Comparison of ENCODE assay signal across 8 mouse cellular contexts in genomic region chr5:115203735-115204561, GRCm38 (mm10). TPM values are rescaled to one million over a fixed set of nuclear protein-coding genes. Genes with fewer than 3 reads are reported as not detected.
DNase-seq lines count a peak whose midpoint lies in the region; ATAC-seq and TF ChIP-seq lines count a peak whose summit lies in the region.

No protein-coding gene starts in this region.

- H3K27ac ChIP-seq in liver, adult 2 months (replicated peaks; ENCODE audit: insufficient read depth, low read depth, low read length) = no peak overlapping the region
- H3K27ac ChIP-seq in forebrain, embryonic 10.5 days = peak overlapping the region; percentile 81
- no peak overlapping the region for H3K27ac ChIP-seq in intestine, embryonic 15.5 days
- H3K27ac ChIP-seq in lung, postnatal 0 days (ENCODE audit: low read length) = peak overlapping the region; percentile 71; the same call in 1 of the 2 replicates
- no peak overlapping the region for H3K27ac ChIP-seq in thymus, adult 2 months (ENCODE audit: control insufficient read depth, insufficient read depth, low read length)

- H3K36me3 ChIP-seq in liver, adult 2 months (ENCODE audit: control insufficient read depth, insufficient read depth, low read length) = no peaks in the 10 kb centered on the region
- H3K36me3 ChIP-seq in forebrain, embryonic 10.5 days (replicated peaks) = no peaks in the 10 kb centered on the region
- H3K36me3 ChIP-seq in intestine, embryonic 15.5 days = no peaks in the 10 kb centered on the region
- H3K36me3 ChIP-seq in lung, postnatal 0 days (ENCODE audit: insufficient read depth, low read length) = no peaks in the 10 kb centered on the region
- no peaks in the 10 kb centered on the region for H3K36me3 ChIP-seq in thymus, adult 2 months (ENCODE audit: control insufficient read depth, insufficient read depth, low read length)

- no peak overlapping the region for H3K9ac ChIP-seq in liver, adult 2 months (ENCODE audit: low read depth, low read length)
- H3K9ac ChIP-seq in intestine, embryonic 15.5 days = no peak overlapping the region
- H3K9ac ChIP-seq in lung, postnatal 0 days (replicated peaks; ENCODE audit: low read depth) = peak overlapping the region; percentile 23; the same call in 1 of the 2 replicates

- H3K4me3 ChIP-seq in liver, adult 2 months (ENCODE audit: insufficient read depth, low read depth, low read length) = no peak overlapping the region
- H3K4me3 ChIP-seq in forebrain, embryonic 10.5 days = peak overlapping the region; percentile 43
- peak overlapping the region; percentile 23 for H3K4me3 ChIP-seq in intestine, embryonic 15.5 days (replicated peaks)
- H3K4me3 ChIP-seq in lung, postnatal 0 days (ENCODE audit: low read depth, low read length) = peak overlapping the region; percentile 29
- no peak overlapping the region for H3K4me3 ChIP-seq in thymus, adult 2 months (ENCODE audit: control insufficient read depth, insufficient read depth, low read length)

- no peak; the same call in 1 of the 2 replicates for TF ChIP-seq EP300 in lung, postnatal 0 days (IDR thresholded peaks at IDR 0.05)

- no peak for TF ChIP-seq CTCF in liver, adult 2 months (IDR thresholded peaks at IDR 0.05; ENCODE audit: low read depth, low read length)
- no peak for TF ChIP-seq CTCF in lung, postnatal 0 days (IDR thresholded peaks at IDR 0.05)
- no peak for TF ChIP-seq CTCF in thymus, adult 2 months (IDR thresholded peaks at IDR 0.05; ENCODE audit: borderline replicate concordance, control insufficient read depth, extremely low read depth, insufficient read depth, low read length, poor library complexity)

- peak; percentile 42 for DNase-seq in liver, adult 2 months (ENCODE audit: extremely low read depth, low read depth, low spot score)
- DNase-seq in liver = no peak
- peak; percentile 40 for DNase-seq in forebrain, embryonic 10.5 days (ENCODE audit: extremely low spot score, low spot score)
- peak; percentile 63 for DNase-seq in lung, postnatal 0 days (ENCODE audit: low spot score)
- no peak for DNase-seq in thymus, adult 2 months
- DNase-seq in thymus, postnatal 10 days (ENCODE audit: low spot score in 2 of 2) = no peak

- no peaks in the 10 kb centered on the region for H3K79me2 ChIP-seq in liver, adult 2 months (ENCODE audit: control insufficient read depth, insufficient read depth, low read length)

- peak overlapping the region; percentile 60 for H3K4me2 ChIP-seq in intestine, embryonic 15.5 days (replicated peaks)
- peak overlapping the region; percentile 57 for H3K4me2 ChIP-seq in lung, postnatal 0 days (replicated peaks; ENCODE audit: low read depth, low read length)

- TF ChIP-seq POLR2A in liver, adult 2 months (IDR thresholded peaks at IDR 0.05; ENCODE audit: extremely low read depth, insufficient read depth, low read length) = no peak
- TF ChIP-seq POLR2A in thymus, adult 2 months (IDR thresholded peaks at IDR 0.05; ENCODE audit: control insufficient read depth, extremely low read depth, insufficient read depth, low read length, poor library complexity) = no peak

- peaks cover 7% of the 10 kb centered on the region; the same call in 1 of the 2 replicates for H3K4me1 ChIP-seq in liver, adult 2 months (ENCODE audit: control insufficient read depth, insufficient read depth, low read length)
- H3K4me1 ChIP-seq in forebrain, embryonic 10.5 days = peaks cover 29% of the 10 kb centered on the region
- H3K4me1 ChIP-seq in intestine, embryonic 15.5 days (replicated peaks) = 0 out of 2 replicates have a peak, but pooled peaks cover 12% of the 10 kb centered on the region
- no peaks in the 10 kb centered on the region for H3K4me1 ChIP-seq in lung, postnatal 0 days (ENCODE audit: insufficient read depth, low read depth, low read length)
- H3K4me1 ChIP-seq in thymus, adult 2 months (replicated peaks; ENCODE audit: control insufficient read depth, insufficient read depth, low read length) = peaks cover 10% of the 10 kb centered on the region

- no peaks in the 10 kb centered on the region for H3K9me3 ChIP-seq in forebrain, embryonic 10.5 days
- no peaks in the 10 kb centered on the region for H3K9me3 ChIP-seq in intestine, embryonic 15.5 days
- H3K9me3 ChIP-seq in lung, postnatal 0 days (ENCODE audit: low read length) = no peaks in the 10 kb centered on the region

- 6% methylated on average over 23 of the region's 23 CpGs for WGBS in liver, adult 2 months
- WGBS in forebrain, embryonic 10.5 days = 14% methylated on average over 23 of the region's 23 CpGs
- WGBS in intestine, embryonic 15.5 days = 10% methylated on average over 23 of the region's 23 CpGs
- WGBS in lung, postnatal 0 days = 13% methylated on average over 23 of the region's 23 CpGs
- WGBS in thymus, adult 2 months = 8% methylated on average over 23 of the region's 23 CpGs

- peaks cover 9% of the 10 kb centered on the region; the same call in 1 of the 2 replicates for H3K27me3 ChIP-seq in liver, adult 2 months (ENCODE audit: control insufficient read depth, insufficient read depth, low read length)
- peaks cover 53% of the 10 kb centered on the region for H3K27me3 ChIP-seq in forebrain, embryonic 10.5 days (ENCODE audit: poor library complexity, severe bottlenecking)
- 0 out of 2 replicates have a peak, but pooled peaks cover 6% of the 10 kb centered on the region for H3K27me3 ChIP-seq in intestine, embryonic 15.5 days (replicated peaks)
- H3K27me3 ChIP-seq in lung, postnatal 0 days (replicated peaks; ENCODE audit: insufficient read depth, low read length) = 0 out of 2 replicates have a peak, but pooled peaks cover 4% of the 10 kb centered on the region
- peaks cover 10% of the 10 kb centered on the region; the same call in 1 of the 2 replicates for H3K27me3 ChIP-seq in thymus, adult 2 months (ENCODE audit: control insufficient read depth, insufficient read depth, low read length)

- peak; percentile 53 for ATAC-seq in intestine, embryonic 15.5 days
- ATAC-seq in lung, postnatal 0 days = peak; percentile 92
- ATAC-seq in monocyte, adult 5-6 weeks (replicated peaks; ENCODE audit: insufficient number of reproducible peaks, low FRiP score, low TSS enrichment, poor library complexity, severe bottlenecking) = no peak

RNA-seq across cellular contexts. Expression of gene Cabp1, which starts 9.8 kb away (rescaled TPM):
- total RNA-seq in liver, adult 2 months (2014; rRNA removed) = 0.09 TPM in 1 of 2 replicates, not detected in the other
- polyA plus RNA-seq in liver, adult 2 months (2012; rRNA removed) = 0.07 and 0.21 TPM in 2 replicates
- 0.31 and 0.43 TPM in 2 replicates for polyA plus RNA-seq in forebrain, embryonic 10.5 days (2016; fragmentation: Nextera tagmentation; extraction: Ambion mirVana)
- 1.5 and 2.3 TPM in 2 replicates for polyA plus RNA-seq in intestine, embryonic 15.5 days (2015; fragmentation: Nextera tagmentation; extraction: Ambion mirVana)
- polyA plus RNA-seq in lung, postnatal 0 days (2015; fragmentation: Nextera tagmentation; extraction: Ambion mirVana) = 0.90 and 1.1 TPM in 2 replicates
- total RNA-seq in monocyte, adult 5-6 weeks (2017) = not detected in 3 replicates
- 0.50 and 0.58 TPM in 2 replicates for polyA plus RNA-seq in thymus, adult 2 months (2012; rRNA removed)

RNA-seq across cellular contexts. Expression of gene Pop5, which starts 31.7 kb away (rescaled TPM):
- 56.2 and 59.2 TPM in 2 replicates for total RNA-seq in liver, adult 2 months (2014; rRNA removed)
- polyA plus RNA-seq in liver, adult 2 months (2012; rRNA removed) = 70.3 and 91.0 TPM in 2 replicates
- polyA plus RNA-seq in forebrain, embryonic 10.5 days (2016; fragmentation: Nextera tagmentation; extraction: Ambion mirVana) = 116 and 119 TPM in 2 replicates
- polyA plus RNA-seq in intestine, embryonic 15.5 days (2015; fragmentation: Nextera tagmentation; extraction: Ambion mirVana) = 126 and 128 TPM in 2 replicates
- 77.6 and 78.8 TPM in 2 replicates for polyA plus RNA-seq in lung, postnatal 0 days (2015; fragmentation: Nextera tagmentation; extraction: Ambion mirVana)
- 57.1 to 85.3 TPM (median 81.5 TPM) in 3 replicates for total RNA-seq in monocyte, adult 5-6 weeks (2017)
- 166 and 189 TPM in 2 replicates for polyA plus RNA-seq in thymus, adult 2 months (2012; rRNA removed)

RNA-seq across cellular contexts. Expression of gene Mlec, which starts 46.0 kb away (rescaled TPM):
- 33.7 and 44.7 TPM in 2 replicates for total RNA-seq in liver, adult 2 months (2014; rRNA removed)
- polyA plus RNA-seq in liver, adult 2 months (2012; rRNA removed) = 40.8 and 41.8 TPM in 2 replicates
- polyA plus RNA-seq in forebrain, embryonic 10.5 days (2016; fragmentation: Nextera tagmentation; extraction: Ambion mirVana) = 64.2 and 67.3 TPM in 2 replicates
- polyA plus RNA-seq in intestine, embryonic 15.5 days (2015; fragmentation: Nextera tagmentation; extraction: Ambion mirVana) = 89.9 and 113 TPM in 2 replicates
- 15.0 and 17.5 TPM in 2 replicates for polyA plus RNA-seq in lung, postnatal 0 days (2015; fragmentation: Nextera tagmentation; extraction: Ambion mirVana)
- total RNA-seq in monocyte, adult 5-6 weeks (2017) = 59.6 to 65.0 TPM (median 62.6 TPM) in 3 replicates
- polyA plus RNA-seq in thymus, adult 2 months (2012; rRNA removed) = 95.0 and 98.5 TPM in 2 replicates

Comparison
In these comparisons a context has a peak if more than half of its experiments do, and no peak if none do; other contexts are left out.
1. DNase-seq: peak in liver, adult 2 months (single experiment), forebrain, embryonic 10.5 days (single experiment) and lung, postnatal 0 days (single experiment); none in liver (single experiment), thymus, adult 2 months (single experiment) and thymus, postnatal 10 days (0 of 2).
2. H3K27ac ChIP-seq: peak in forebrain, embryonic 10.5 days (single experiment) and lung, postnatal 0 days (single experiment); none in liver, adult 2 months (single experiment), intestine, embryonic 15.5 days (single experiment) and thymus, adult 2 months (single experiment).
3. H3K4me3 ChIP-seq: peak in forebrain, embryonic 10.5 days (single experiment), intestine, embryonic 15.5 days (single experiment) and lung, postnatal 0 days (single experiment); none in liver, adult 2 months (single experiment) and thymus, adult 2 months (single experiment).